Mouse (Mus musculus): ENCODE measurements at regions not wholly inside any gene's neighbourhood (a gene's known extent, or its start where the extent isn't known, plus 50 kb on each side); places are given as distances from the start of the nearest gene placed in this dataset.
"Not testable (repeated sequence)": the region's sequence is repeated elsewhere in the genome, so short reads cannot be mapped to it uniquely, and the experiment has no call there.

GRCm38 (mm10) chr1:88752332-88752731 is 50.3 kb upstream of the Arl4c start:
- peak; percentile 51 for DNase-seq (ENCODE audit: low read depth, low spot score)

GRCm38 (mm10) chr1:88756658-88757057 is 54.6 kb upstream of the Arl4c start:
- DNase-seq (ENCODE audit: low read depth, low spot score) = no peak

- DNase-seq (ENCODE audit: low read depth, low spot score) = no peak
Measured at GRCm38 (mm10) chr1:88757162-88757561, 55.1 kb upstream of the Arl4c start.

GRCm38 (mm10) chr1:88757746-88758145 is 55.7 kb upstream of the Arl4c start:
- DNase-seq (ENCODE audit: low read depth, low spot score) = no peak

GRCm38 (mm10) chr1:88760643-88761042 is 58.6 kb upstream of the Arl4c start:
- DNase-seq (ENCODE audit: low read depth, low spot score) = no peak

GRCm38 (mm10) chr1:88761121-88761520 is 59.1 kb upstream of the Arl4c start:
- no peak for DNase-seq (ENCODE audit: low read depth, low spot score)

- DNase-seq (ENCODE audit: low read depth, low spot score) = no peak
Measured at GRCm38 (mm10) chr1:88763725-88764364, 61.8 kb upstream of the Arl4c start.

DNA sequence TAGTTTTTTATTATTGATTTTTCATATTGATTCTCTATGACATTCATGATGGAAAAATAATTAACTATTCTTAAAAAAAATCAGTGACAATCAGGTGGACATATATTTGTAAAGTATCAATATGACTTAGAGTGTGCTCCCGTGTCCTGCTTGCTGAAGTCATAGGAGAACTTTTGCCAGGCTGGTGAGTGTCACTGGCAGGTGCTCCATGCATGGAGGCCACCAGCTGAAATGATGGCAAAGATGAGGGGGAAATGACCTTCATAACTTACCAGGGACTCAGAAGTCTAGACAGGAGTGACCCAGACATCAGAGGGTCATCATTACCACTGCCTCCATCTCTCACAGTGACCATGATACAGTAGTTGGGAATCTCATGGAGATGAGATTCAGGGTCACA is 62.5 kb upstream of the Arl4c start:
- no peak for DNase-seq (ENCODE audit: low read depth, low spot score)

DNA sequence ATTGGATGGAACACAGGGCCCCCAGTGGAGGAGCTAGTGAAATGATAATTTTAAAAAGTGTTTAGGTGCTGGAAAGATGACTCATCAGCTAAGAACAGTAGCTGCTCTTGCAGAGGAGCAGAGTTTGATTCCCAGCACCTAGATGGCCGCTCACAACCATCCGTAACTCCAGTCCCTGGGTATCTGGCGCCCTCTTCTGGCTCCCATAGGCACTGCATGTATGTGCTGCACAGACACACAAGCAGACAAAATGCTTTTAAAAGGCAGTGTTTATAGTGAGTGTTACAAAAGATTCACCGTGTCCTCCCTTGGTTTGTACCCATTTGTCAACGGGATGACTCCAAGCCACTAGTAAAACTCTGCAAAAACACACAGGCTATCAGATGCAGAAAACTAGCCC is 75.0 kb upstream of the Arl4c start:
- DNase-seq (ENCODE audit: low read depth, low spot score) = no peak

- DNase-seq (ENCODE audit: low read depth, low spot score) = no peak
Measured at GRCm38 (mm10) chr1:88780262-88780661, 78.2 kb upstream of the Arl4c start.

GRCm38 (mm10) chr1:88783083-88783482 is 81.1 kb upstream of the Arl4c start:
- DNase-seq (ENCODE audit: low read depth, low spot score) = no peak

DNA sequence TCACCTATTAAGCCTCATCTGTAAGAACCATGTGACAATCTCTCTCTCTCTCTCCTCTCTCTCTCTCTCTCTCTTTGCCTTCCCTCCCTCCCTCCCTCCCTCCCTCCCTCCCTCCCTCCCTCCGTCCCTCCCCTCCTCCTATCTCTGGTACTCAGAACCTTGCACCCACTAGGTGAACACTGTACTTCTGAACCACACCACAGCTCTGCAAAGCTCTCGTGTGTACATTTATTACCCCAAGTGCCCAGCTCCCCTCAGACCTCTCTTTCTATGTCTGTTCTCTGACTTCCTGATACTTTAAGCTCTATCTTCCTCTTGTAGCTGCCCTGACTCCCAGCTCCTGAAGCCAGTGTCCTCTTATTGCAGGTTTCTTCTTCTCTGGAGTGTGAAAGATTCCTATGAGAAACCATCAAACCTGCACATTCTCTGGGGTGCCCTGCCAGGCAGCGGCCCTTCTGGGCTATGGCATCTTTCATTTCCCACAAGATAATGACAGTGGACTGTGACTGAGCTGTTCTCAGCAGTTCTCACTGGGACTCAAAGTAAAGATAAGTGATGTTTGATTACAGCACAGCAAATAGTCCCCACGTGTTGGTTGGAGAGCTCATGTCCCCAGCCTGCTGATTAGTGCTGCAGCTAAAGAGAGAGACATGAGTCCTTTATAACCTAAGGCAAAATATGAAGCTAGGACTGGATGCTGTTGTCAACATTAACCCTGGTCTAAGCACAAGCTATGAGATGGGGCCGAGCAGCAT is 83.0 kb upstream of the Arl4c start:
- no peak for DNase-seq (ENCODE audit: low read depth, low spot score)

GRCm38 (mm10) chr1:88786066-88786465 is 84.0 kb upstream of the Arl4c start:
- DNase-seq (ENCODE audit: low read depth, low spot score) = no peak

GRCm38 (mm10) chr1:88790674-88791073 is 88.7 kb upstream of the Arl4c start:
- no peak for DNase-seq (ENCODE audit: low read depth, low spot score)

- no peak for DNase-seq (ENCODE audit: low read depth, low spot score)
Measured at GRCm38 (mm10) chr1:88794926-88795325, 92.9 kb upstream of the Arl4c start.

GRCm38 (mm10) chr1:88798473-88798872 is 96.5 kb upstream of the Arl4c start:
- no peak for DNase-seq (ENCODE audit: low read depth, low spot score)

- DNase-seq (ENCODE audit: low read depth, low spot score) = no peak
Measured at GRCm38 (mm10) chr1:88798874-88799273, 96.9 kb upstream of the Arl4c start.

- DNase-seq (ENCODE audit: low read depth, low spot score) = no peak
Measured at GRCm38 (mm10) chr1:88799343-88799742, 97.3 kb upstream of the Arl4c start.

DNA sequence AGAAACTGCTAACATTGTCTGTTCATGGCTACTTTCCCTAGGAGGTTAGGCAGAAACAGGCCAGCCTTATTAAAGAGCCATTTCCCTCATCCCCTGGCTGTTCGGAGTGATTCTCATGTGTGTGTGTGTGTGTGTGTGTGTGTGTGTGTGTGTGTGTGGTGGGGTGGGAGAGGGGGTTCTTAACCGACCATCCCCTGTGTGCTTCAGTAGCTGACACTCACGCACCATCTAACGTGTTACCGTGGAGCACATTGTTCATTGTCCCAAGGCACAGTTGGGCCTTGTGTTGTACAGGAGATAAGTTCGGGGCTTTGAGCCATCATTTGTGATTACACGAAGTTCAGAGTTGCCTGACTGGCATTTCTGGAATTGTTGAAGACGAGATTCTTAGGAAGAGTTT is 97.8 kb upstream of the Arl4c start:
- no peak for DNase-seq (ENCODE audit: low read depth, low spot score)

DNA sequence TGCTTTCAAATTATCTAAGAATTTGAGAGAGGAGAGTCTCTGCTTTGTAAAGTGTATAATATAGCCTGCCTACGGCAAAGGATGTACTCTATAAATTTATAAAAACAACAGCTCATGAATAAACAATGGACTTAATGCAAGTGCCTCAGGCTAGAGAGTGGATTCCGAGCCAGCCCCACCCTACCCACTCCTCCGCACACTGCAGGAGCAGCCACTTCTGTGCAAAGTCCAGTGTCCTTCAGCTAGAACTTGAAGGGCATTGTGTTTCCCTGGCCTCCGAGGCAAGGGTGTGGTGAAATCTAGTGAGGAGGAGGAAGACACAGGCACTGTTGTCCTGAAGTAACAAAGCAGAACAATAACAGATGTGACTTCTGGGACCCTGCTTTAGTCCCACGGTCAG is 98.4 kb upstream of the Arl4c start:
- DNase-seq (ENCODE audit: low read depth, low spot score) = no peak

GRCm38 (mm10) chr1:88801151-88801550 is 99.1 kb upstream of the Arl4c start:
- not testable (repeated sequence) for DNase-seq (ENCODE audit: low read depth, low spot score)

DNA sequence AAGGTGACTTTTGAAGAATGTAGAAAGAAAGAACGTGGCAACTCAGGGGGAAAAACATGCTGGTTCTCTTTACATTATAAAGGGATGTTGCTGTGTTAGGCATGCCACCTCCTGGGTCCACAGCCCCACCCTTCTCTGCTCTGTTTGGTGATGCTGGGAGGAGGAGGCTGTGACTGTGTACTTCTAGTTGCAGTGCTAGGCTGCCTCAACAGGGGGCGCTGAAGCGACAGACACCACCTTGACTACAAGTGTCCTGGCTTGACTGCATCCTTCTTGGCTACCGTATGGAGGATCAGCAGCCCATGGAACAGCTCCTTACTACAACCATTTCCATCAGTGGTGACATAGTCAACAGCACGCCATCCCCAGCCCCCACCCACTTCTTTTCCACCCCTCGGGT is 104.9 kb upstream of the Arl4c start:
- no peak for DNase-seq (ENCODE audit: low read depth, low spot score)

DNA sequence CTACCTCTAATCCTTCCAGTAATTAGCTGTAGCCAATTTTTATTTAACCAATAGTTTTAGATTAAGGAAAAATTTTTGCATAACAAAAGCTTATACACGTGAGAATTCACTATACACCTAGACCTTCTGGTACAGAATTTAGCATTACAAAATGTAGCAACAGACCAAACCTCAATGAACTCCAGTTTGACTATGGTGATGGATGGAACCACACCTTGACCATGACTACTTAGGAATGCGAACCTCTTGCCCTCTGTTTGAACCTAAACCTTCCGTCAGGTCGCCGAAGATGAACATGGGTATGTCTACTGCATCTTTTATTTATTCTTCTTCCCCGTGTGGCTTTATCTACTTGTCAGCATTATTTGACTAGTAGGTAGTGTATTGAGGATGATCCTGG is 105.9 kb upstream of the Arl4c start:
- DNase-seq (ENCODE audit: low read depth, low spot score) = no peak

Measured in embryo, embryonic 11.5 days (tissue).